Mouse (Mus musculus) lung, postnatal 0 days (tissue): ENCODE data around the gene Gstm4. TPM values are rescaled to one million over a fixed set of nuclear protein-coding genes. Genes with fewer than 3 reads are reported as not detected.

Experiments used
- ATAC-seq: fragments of 200-750 bp; cut with Nextera tagmentation; 2 replicates; pipeline ENCODE4 v1.8.0; 2017; ENCODE audit warnings: moderate library complexity
- DNase-seq: peaks from one replicate; pipeline ENCODE4 v3.0.0-alpha.2; 2016; ENCODE audit warnings: low spot score
- H3K27ac ChIP-seq: fragments of 300-500 bp; sonication (generic); 2 replicates; pipeline ENCODE4 v1.5.1; 2014; ENCODE audit warnings: antibody characterized with exemption, mild to moderate bottlenecking, low read length, mixed read lengths
- H3K27me3 ChIP-seq: fragments of 300-500 bp; sonication (generic); replicated peaks from 2 replicates; pipeline ENCODE4 v1.6.1; 2014; ENCODE audit warnings: low read length, mixed read lengths; ENCODE audit not compliant: insufficient read depth
- H3K36me3 ChIP-seq: fragments of 300-500 bp; sonication (generic); 2 replicates; pipeline ENCODE4 v1.6.1; 2014; ENCODE audit warnings: low read length, mixed read lengths; ENCODE audit not compliant: insufficient read depth
- H3K4me1 ChIP-seq: fragments of 300-500 bp; sonication (generic); 2 replicates; pipeline ENCODE4 v1.6.1; 2014; ENCODE audit warnings: antibody characterized with exemption, low read depth, low read length, mixed read lengths; ENCODE audit not compliant: insufficient read depth
- H3K4me2 ChIP-seq: fragments of 300-500 bp; sonication (generic); replicated peaks from 2 replicates; pipeline ENCODE4 v1.6.1; 2014; ENCODE audit warnings: low read depth, mild to moderate bottlenecking, low read length, moderate library complexity, mixed read lengths
- H3K4me3 ChIP-seq: fragments of 300-500 bp; sonication (generic); 2 replicates; pipeline ENCODE4 v1.5.1; 2014; ENCODE audit warnings: low read depth, low read length
- H3K9ac ChIP-seq: fragments of 300-500 bp; sonication (generic); replicated peaks from 2 replicates; pipeline ENCODE4 v1.6.1; 2014; ENCODE audit warnings: low read depth, mild to moderate bottlenecking
- H3K9me3 ChIP-seq: fragments of 300-500 bp; sonication (generic); 2 replicates; pipeline ENCODE4 v1.6.1; 2016; ENCODE audit warnings: low read length, mixed read lengths
- CTCF ChIP-seq: IDR thresholded peaks from 2 replicates; pipeline ENCODE4 v1.5.1; 2016; ENCODE audit warnings: antibody characterized with exemption, mild to moderate bottlenecking
- EP300 ChIP-seq: IDR thresholded peaks from 2 replicates; pipeline ENCODE4 v1.6.1; 2016; ENCODE audit warnings: antibody characterized with exemption, mild to moderate bottlenecking, control low read depth
- WGBS: fragments of 180-500 bp; shearing (Covaris S2); extraction: QIAGEN DNeasy Blood & Tissue Kit; methylation state at CpG from one replicate; pipeline ENCODE4 v1.1.7; 2014; 5-methylcytosine and 5-hydroxymethylcytosine counted together
- polyA plus RNA-seq: library from polyadenylated mRNA; unstranded; fragments of >200 nt; fragmentation: Nextera tagmentation; extraction: Ambion mirVana; gene quantifications from 2 replicates; pipeline ENCODE4 v1.2.1, GENCODE M21; 2015

Gstm4 gene
- polyA plus RNA-seq, 1 experiment from 2014 or later = 13.4 TPM

- DNase-seq = no peak
- Histone ChIP-seq H3K4me2 (no peak overlapping the region), H3K36me3 (peaks cover 20% of the 10 kb centered on the region), H3K4me1 (no peaks in the 10 kb centered on the region), H3K9me3 (no peaks in the 10 kb centered on the region), H3K9ac (no peak overlapping the region), H3K27ac (no peak overlapping the region), H3K4me3 (no peak overlapping the region), H3K27me3 (no peaks in the 10 kb centered on the region)
- no peak for ATAC-seq
- 66% methylated on average over 10 of the region's 10 CpGs for WGBS
- TF ChIP-seq CTCF (no peak), EP300 (no peak)
These were observed 28.4 kb upstream of the Gstm4 start for GRCm38 (mm10) chr3:108072983-108073569.

- no peaks in the 10 kb centered on the region for H3K9me3 ChIP-seq
- peak; percentile 60 for DNase-seq
- no peak overlapping the region for H3K27ac ChIP-seq
- TF ChIP-seq EP300 (no peak), CTCF (peak; percentile 92)
- 57% methylated on average over 10 of the region's 10 CpGs for WGBS
- H3K27me3 ChIP-seq = no peaks in the 10 kb centered on the region
- H3K9ac ChIP-seq = no peak overlapping the region
- H3K4me2 ChIP-seq = no peak overlapping the region
- no peak overlapping the region for H3K4me3 ChIP-seq
- ATAC-seq = peak; percentile 63
- H3K36me3 ChIP-seq = peaks cover 7% of the 10 kb centered on the region; the same call in 1 of the 2 replicates
- H3K4me1 ChIP-seq = no peaks in the 10 kb centered on the region
These were observed 25.9 kb upstream of the Gstm4 start for GRCm38 (mm10) chr3:108070295-108071293.

DNA sequence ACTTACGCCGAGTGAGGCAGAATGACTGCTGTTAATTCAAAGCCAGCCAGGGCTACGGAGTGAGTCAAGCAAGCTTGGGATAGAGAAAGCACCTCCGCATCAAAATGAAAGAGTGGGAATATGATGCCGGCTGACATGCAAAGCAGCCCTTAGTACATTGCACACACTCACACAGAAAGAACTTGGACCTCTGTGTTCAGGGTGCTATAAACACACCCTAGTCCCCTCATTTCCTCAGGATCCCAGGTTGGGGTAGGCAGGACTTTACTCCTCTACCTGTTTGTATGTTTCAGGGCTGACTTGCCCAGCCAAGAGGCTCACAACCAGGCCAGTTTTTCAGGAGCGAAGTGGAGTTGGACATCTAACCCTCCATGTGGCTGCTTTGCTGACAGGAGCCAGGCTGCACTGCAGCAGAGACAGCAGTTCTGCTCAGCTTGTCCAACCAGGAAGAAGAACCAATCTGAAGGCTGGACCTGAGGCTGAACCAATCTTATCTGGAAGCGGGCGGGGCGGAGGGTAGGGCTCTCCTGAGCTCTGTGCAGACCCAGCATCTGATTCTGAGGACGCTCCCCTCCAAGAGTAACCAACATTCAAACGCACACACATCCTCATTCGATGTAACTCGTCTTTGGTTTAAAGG is 24.7 kb upstream of the Gstm4 start:
- H3K4me1 ChIP-seq = no peaks in the 10 kb centered on the region
- WGBS = 61% methylated on average over 13 of the region's 13 CpGs
- no peaks in the 10 kb centered on the region for H3K36me3 ChIP-seq
- no peak overlapping the region for H3K4me3 ChIP-seq
- no peak overlapping the region for H3K27ac ChIP-seq
- H3K9me3 ChIP-seq = no peaks in the 10 kb centered on the region
- 0 out of 2 replicates have a peak overlapping the region, but pooled peaks have one; percentile 9 for H3K4me2 ChIP-seq
- ATAC-seq (no peak), DNase-seq (no peak)
- TF ChIP-seq CTCF (no peak), EP300 (no peak)
- no peaks in the 10 kb centered on the region for H3K27me3 ChIP-seq
- H3K9ac ChIP-seq = no peak overlapping the region

- H3K4me2 ChIP-seq = no peak overlapping the region
- no peaks in the 10 kb centered on the region for H3K36me3 ChIP-seq
- TF ChIP-seq CTCF (no peak), EP300 (no peak)
- WGBS = 8% methylated on average over 1 of the region's 1 CpGs
- H3K27me3 ChIP-seq = no peaks in the 10 kb centered on the region
- ATAC-seq = no peak
- H3K4me3 ChIP-seq = no peak overlapping the region
- H3K9me3 ChIP-seq = no peaks in the 10 kb centered on the region
- DNase-seq = no peak
- H3K9ac ChIP-seq = no peak overlapping the region
- no peaks in the 10 kb centered on the region for H3K4me1 ChIP-seq
- no peak overlapping the region for H3K27ac ChIP-seq
These were observed 24.1 kb upstream of the Gstm4 start for GRCm38 (mm10) chr3:108068826-108069225.

DNA sequence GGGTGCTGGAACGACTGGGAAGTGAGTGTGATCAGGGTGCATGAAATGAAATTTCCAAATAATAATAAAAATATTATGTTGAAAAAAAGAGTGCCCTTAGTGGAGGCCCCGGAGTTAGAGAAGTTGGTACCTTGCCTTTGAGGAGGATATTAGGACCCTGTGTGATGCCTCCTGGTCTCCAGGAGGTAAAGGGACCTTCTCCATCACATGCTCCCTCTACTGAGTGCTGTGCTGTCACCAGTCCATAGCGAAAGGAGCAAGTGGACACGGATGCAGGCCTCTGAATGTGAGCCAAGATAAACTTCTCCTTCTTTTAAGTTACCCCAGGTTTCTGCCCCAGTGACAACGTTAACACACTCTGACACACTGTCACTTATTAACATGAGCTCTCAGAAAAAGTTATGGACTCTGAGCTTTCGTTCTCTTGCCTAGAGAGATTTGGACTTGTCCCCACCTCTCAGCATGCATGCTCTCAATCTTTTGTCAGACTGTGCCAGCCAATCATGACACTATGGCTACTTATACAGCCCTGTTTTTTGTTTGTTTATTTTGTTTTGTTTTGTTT is 22.8 kb upstream of the Gstm4 start:
- no peak overlapping the region for H3K9ac ChIP-seq
- no peaks in the 10 kb centered on the region for H3K9me3 ChIP-seq
- no peak overlapping the region for H3K4me3 ChIP-seq
- no peaks in the 10 kb centered on the region for H3K4me1 ChIP-seq
- H3K27me3 ChIP-seq = no peaks in the 10 kb centered on the region
- no peaks in the 10 kb centered on the region for H3K36me3 ChIP-seq
- no peak overlapping the region for H3K27ac ChIP-seq
- DNase-seq (no peak), ATAC-seq (no peak)
- no peak for TF ChIP-seq EP300
- TF ChIP-seq CTCF = no peak
- 46% methylated on average over 6 of the region's 6 CpGs for WGBS
- H3K4me2 ChIP-seq = no peak overlapping the region

DNA sequence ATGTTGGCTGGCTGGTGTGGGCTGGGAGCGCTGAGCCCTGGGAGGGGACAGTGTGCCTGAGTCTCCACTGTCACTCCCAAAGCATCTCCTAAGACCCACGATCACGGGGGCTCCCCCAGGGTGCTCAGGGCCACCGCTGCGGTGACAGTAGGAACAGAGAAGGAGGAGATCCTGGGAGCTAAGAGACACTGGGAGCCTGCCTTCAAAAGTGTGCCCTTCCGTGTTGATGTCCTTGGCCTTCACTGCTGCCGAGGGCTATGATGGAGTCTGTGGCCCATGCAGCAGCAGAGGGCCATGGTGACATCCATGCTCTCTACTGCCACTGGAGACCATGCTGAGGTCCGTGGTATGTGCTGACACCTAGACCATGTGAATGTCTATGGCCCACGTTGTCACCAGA is 20.9 kb upstream of the Gstm4 start:
- ATAC-seq (no peak), DNase-seq (no peak)
- Histone ChIP-seq H3K4me2 (no peak overlapping the region), H3K4me1 (no peaks in the 10 kb centered on the region), H3K9me3 (no peaks in the 10 kb centered on the region), H3K27ac (no peak overlapping the region), H3K36me3 (no peaks in the 10 kb centered on the region), H3K9ac (no peak overlapping the region), H3K27me3 (no peaks in the 10 kb centered on the region), H3K4me3 (no peak overlapping the region)
- no peak for TF ChIP-seq EP300
- no peak for TF ChIP-seq CTCF
- 74% methylated on average over 9 of the region's 9 CpGs for WGBS
